Mouse (Mus musculus) embryonic fibroblast, embryonic 13.5 days (primary cell): ENCODE measurements around the gene BC067074.

Experiments
- CTCF ChIP-seq: IDR thresholded peaks from 2 replicates; pipeline ENCODE4 v1.5.1; 2011; ENCODE audit warnings: mild to moderate bottlenecking, control low read depth, low read length, moderate library complexity, borderline replicate concordance; ENCODE audit not compliant: insufficient read depth
- POLR2A ChIP-seq: IDR thresholded peaks from 2 replicates; pipeline ENCODE4 v1.6.1; 2011; ENCODE audit warnings: low read depth, mild to moderate bottlenecking, control low read depth, low read length, moderate library complexity

GRCm38 (mm10) chr13:113257190-113257589 is 35.8 kb upstream of the BC067074 start:
- TF ChIP-seq CTCF (peak; percentile 42; the same call in 1 of the 2 replicates), POLR2A (no peak)
